Mouse (Mus musculus) kidney, postnatal 0 days (tissue): ENCODE measurements around the gene Fgfr2. TPM values are rescaled to one million over a fixed set of nuclear protein-coding genes. Genes with fewer than 3 reads are reported as not detected.

Experiments used
- ATAC-seq: fragments of 200-750 bp; cut with Nextera tagmentation; replicated peaks from 2 replicates; pipeline ENCODE4 v1.8.0; 2017; ENCODE audit warnings: low read depth, moderate number of reproducible peaks, moderate TSS enrichment, moderate library complexity; ENCODE audit not compliant: low FRiP score
- DNase-seq: peaks from one replicate; pipeline ENCODE4 v3.0.0-alpha.2; 2016; ENCODE audit warnings: low spot score
- H3K27ac ChIP-seq: fragments of 300-500 bp; sonication (generic); 2 replicates; pipeline ENCODE4 v1.5.1; 2014; ENCODE audit warnings: mild to moderate bottlenecking
- H3K27me3 ChIP-seq: fragments of 300-500 bp; sonication (generic); 2 replicates; pipeline ENCODE4 v1.6.1; 2014; ENCODE audit warnings: low read length, mixed read lengths; ENCODE audit not compliant: insufficient read depth
- H3K36me3 ChIP-seq: fragments of 300-500 bp; sonication (generic); 2 replicates; pipeline ENCODE4 v1.6.1; 2014; ENCODE audit warnings: low read length, mixed read lengths; ENCODE audit not compliant: insufficient read depth
- H3K4me1 ChIP-seq: fragments of 300-500 bp; sonication (generic); replicated peaks from 2 replicates; pipeline ENCODE4 v1.6.1; 2014; ENCODE audit warnings: antibody characterized with exemption, low read length, mixed read lengths; ENCODE audit not compliant: insufficient read depth
- H3K4me2 ChIP-seq: fragments of 300-500 bp; sonication (generic); 2 replicates; pipeline ENCODE4 v1.6.1; 2014; ENCODE audit warnings: mild to moderate bottlenecking, low read length, moderate library complexity, mixed read lengths
- H3K4me3 ChIP-seq: fragments of 300-500 bp; sonication (generic); replicated peaks from 2 replicates; pipeline ENCODE4 v1.5.1; 2014; ENCODE audit warnings: low read depth, low read length
- H3K9ac ChIP-seq: fragments of 300-500 bp; sonication (generic); 2 replicates; pipeline ENCODE4 v1.6.1; 2014; ENCODE audit warnings: low read depth, low read length
- H3K9me3 ChIP-seq: fragments of 300-500 bp; sonication (generic); replicated peaks from 2 replicates; pipeline ENCODE4 v1.6.1; 2016; ENCODE audit warnings: low read length, inconsistent platforms, mixed read lengths
- CTCF ChIP-seq: IDR thresholded peaks from 2 replicates; pipeline ENCODE4 v1.5.1; 2016; ENCODE audit warnings: antibody characterized with exemption, low read depth, mild to moderate bottlenecking, moderate library complexity
- WGBS: fragments of 180-500 bp; shearing (Covaris S2); extraction: QIAGEN DNeasy Blood & Tissue Kit; methylation state at CpG from one replicate; pipeline ENCODE4 v1.1.7; 2014; 5-methylcytosine and 5-hydroxymethylcytosine counted together
- polyA plus RNA-seq: library from polyadenylated mRNA; unstranded; fragments of >200 nt; fragmentation: Nextera tagmentation; extraction: Ambion mirVana; gene quantifications from 2 replicates; pipeline ENCODE4 v1.2.1, GENCODE M21; 2015

Fgfr2 gene
- polyA plus RNA-seq, 1 experiment from 2014 or later = 79.8 TPM

DNA sequence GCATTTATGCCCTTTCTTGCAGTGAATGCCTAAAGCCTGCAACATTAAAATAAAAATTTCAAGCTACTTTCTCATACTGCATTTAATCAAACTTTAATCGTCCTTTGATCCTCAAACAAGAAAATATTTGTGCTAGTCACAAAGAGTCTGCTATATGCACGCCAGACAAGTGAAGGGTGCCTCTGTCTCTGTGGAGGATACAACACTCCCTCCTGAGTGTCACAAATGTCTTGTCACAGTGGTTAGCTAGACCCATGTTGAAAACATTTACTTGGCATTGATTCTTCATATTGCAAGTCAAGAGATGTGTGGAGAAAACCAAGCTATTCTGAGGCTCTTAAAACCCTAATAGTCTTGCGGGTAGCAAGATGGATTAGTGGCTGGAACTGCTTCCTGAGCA lies 2736.8 kb downstream of the Fgfr2 start:
- no peaks in the 10 kb centered on the region for H3K36me3 ChIP-seq
- no peak for TF ChIP-seq CTCF
- no peak overlapping the region for H3K4me3 ChIP-seq
- H3K4me2 ChIP-seq = no peak overlapping the region
- H3K4me1 ChIP-seq = no peaks in the 10 kb centered on the region
- no peak for DNase-seq
- ATAC-seq = no peak
- H3K9me3 ChIP-seq = no peaks in the 10 kb centered on the region
- 81% methylated on average over 3 of the region's 3 CpGs for WGBS
- H3K9ac ChIP-seq = no peak overlapping the region
- H3K27ac ChIP-seq = no peak overlapping the region
- no peaks in the 10 kb centered on the region for H3K27me3 ChIP-seq

- ATAC-seq (no peak), DNase-seq (no peak)
- Histone ChIP-seq H3K4me3 (no peak overlapping the region), H3K9ac (no peak overlapping the region), H3K9me3 (no peaks in the 10 kb centered on the region), H3K27me3 (no peaks in the 10 kb centered on the region), H3K4me2 (no peak overlapping the region), H3K27ac (no peak overlapping the region), H3K36me3 (no peaks in the 10 kb centered on the region), H3K4me1 (no peaks in the 10 kb centered on the region)
- WGBS = 86% methylated on average over 8 of the region's 8 CpGs
- no peak for TF ChIP-seq CTCF
Measured at GRCm38 (mm10) chr7:130385732-130386294, 2737.3 kb downstream of the Fgfr2 start.

DNA sequence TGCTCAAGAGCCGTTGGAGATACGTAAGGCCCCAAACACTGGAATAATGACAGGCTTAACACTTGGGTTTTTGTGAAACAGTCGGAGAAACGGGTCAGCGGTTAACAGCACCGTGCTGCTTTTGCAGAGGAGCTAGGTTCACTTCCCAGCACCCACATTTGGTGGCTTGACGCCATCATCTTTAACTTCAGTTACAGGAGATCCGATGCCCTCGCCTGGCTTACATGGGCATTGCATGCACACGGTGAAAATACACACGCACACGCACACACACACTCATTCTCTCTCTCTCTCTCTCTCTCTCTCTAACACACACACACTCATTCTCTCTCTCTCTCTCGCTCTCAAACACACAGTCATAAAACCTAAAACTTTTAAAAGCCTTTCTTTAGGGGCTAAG lies 2741.0 kb downstream of the Fgfr2 start:
- Histone ChIP-seq H3K4me2 (no peak overlapping the region), H3K9me3 (no peaks in the 10 kb centered on the region), H3K36me3 (no peaks in the 10 kb centered on the region), H3K9ac (no peak overlapping the region), H3K27ac (no peak overlapping the region), H3K4me1 (no peaks in the 10 kb centered on the region), H3K4me3 (no peak overlapping the region), H3K27me3 (no peaks in the 10 kb centered on the region)
- ATAC-seq = no peak
- TF ChIP-seq CTCF = peak; percentile 13; the same call in 1 of the 2 replicates
- no peak for DNase-seq
- 95% methylated on average over 13 of the region's 13 CpGs for WGBS

DNA sequence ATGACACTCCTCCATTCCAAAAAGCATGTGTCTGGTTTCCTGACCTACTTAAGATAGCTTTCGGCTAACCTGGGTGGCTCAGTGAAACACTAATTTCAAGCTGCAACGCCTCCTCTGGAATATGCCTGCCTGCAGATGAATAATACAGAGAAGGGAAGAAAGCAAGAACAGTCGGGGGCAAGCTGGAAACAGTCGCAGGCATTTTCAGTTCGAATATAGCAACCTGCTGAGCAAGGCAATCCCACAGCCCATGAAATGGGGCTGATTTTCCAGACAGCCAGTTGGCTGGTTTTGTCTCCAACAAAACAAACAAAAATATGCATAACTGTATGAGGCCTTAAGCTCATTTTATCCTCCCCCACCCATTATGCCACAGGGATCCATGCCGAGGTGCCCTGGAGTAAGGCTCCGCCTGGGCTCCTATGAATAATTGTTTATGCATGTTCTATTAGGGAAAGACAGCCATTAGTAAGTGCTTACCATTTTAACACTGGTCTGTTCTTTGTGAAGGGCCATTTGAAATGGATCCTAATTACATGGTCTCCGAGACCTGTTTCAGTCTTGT lies 2741.7 kb downstream of the Fgfr2 start:
- 89% methylated on average over 8 of the region's 8 CpGs for WGBS
- no peaks in the 10 kb centered on the region for H3K4me1 ChIP-seq
- no peak overlapping the region for H3K4me2 ChIP-seq
- H3K9me3 ChIP-seq = no peaks in the 10 kb centered on the region
- no peak overlapping the region for H3K27ac ChIP-seq
- TF ChIP-seq CTCF = no peak
- no peak overlapping the region for H3K4me3 ChIP-seq
- H3K9ac ChIP-seq = no peak overlapping the region
- no peak for ATAC-seq
- no peaks in the 10 kb centered on the region for H3K27me3 ChIP-seq
- H3K36me3 ChIP-seq = no peaks in the 10 kb centered on the region
- no peak for DNase-seq

- Histone ChIP-seq H3K4me3 (no peak overlapping the region), H3K4me2 (no peak overlapping the region), H3K27ac (no peak overlapping the region), H3K9ac (no peak overlapping the region), H3K36me3 (no peaks in the 10 kb centered on the region), H3K9me3 (no peaks in the 10 kb centered on the region), H3K4me1 (no peaks in the 10 kb centered on the region), H3K27me3 (no peaks in the 10 kb centered on the region)
- no peak for DNase-seq
- WGBS = 85% methylated on average over 8 of the region's 8 CpGs
- TF ChIP-seq CTCF = peak; percentile 62
- ATAC-seq = no peak
Measured at GRCm38 (mm10) chr7:130380769-130381355, 2742.3 kb downstream of the Fgfr2 start.

DNA sequence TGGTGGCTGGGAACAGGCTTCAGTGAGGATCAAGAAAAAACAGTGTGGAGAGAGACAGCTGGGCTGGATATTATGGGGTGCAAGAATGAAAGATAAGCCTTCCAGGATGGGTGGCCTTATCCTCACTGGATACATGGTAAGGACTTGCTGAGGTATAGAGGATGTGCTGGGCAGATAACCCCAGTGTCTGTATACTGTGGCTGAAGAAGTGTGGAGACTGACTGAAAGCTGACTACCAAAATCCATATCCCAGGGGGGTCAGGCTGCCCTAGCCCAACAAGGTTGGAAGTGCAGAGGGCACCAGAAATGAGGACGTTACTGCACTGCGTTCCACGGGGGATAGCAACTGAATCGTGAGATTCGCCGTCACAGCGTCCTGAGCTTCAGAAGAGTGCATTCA lies 2742.8 kb downstream of the Fgfr2 start:
- no peaks in the 10 kb centered on the region for H3K4me1 ChIP-seq
- H3K27ac ChIP-seq = no peak overlapping the region
- no peak overlapping the region for H3K4me2 ChIP-seq
- WGBS = 94% methylated on average over 7 of the region's 7 CpGs
- no peaks in the 10 kb centered on the region for H3K36me3 ChIP-seq
- TF ChIP-seq CTCF = no peak
- no peaks in the 10 kb centered on the region for H3K27me3 ChIP-seq
- no peak overlapping the region for H3K4me3 ChIP-seq
- H3K9me3 ChIP-seq = no peaks in the 10 kb centered on the region
- no peak overlapping the region for H3K9ac ChIP-seq
- ATAC-seq = no peak
- DNase-seq = no peak
